Mouse (Mus musculus) testis, adult 2 months (tissue): ENCODE measurements around the gene Cdkl2. TPM values are rescaled to one million over a fixed set of nuclear protein-coding genes. Genes with fewer than 3 reads are reported as not detected.

ENCODE experiments used
- H3K27ac ChIP-seq: fragments of 200-500 bp; 2 replicates; pipeline ENCODE4 v1.5.1; 2012; ENCODE audit warnings: low read depth, low read length; ENCODE audit not compliant: control insufficient read depth, insufficient read depth
- H3K27me3 ChIP-seq: fragments of 200-500 bp; 2 replicates; pipeline ENCODE4 v1.6.1; 2012; ENCODE audit warnings: mild to moderate bottlenecking, low read length, moderate library complexity; ENCODE audit not compliant: control insufficient read depth, insufficient read depth
- H3K36me3 ChIP-seq: fragments of 200-500 bp; 2 replicates; pipeline ENCODE4 v1.6.1; 2012; ENCODE audit warnings: mild to moderate bottlenecking, low read length; ENCODE audit not compliant: control insufficient read depth, insufficient read depth
- H3K4me1 ChIP-seq: fragments of 200-500 bp; 2 replicates; pipeline ENCODE4 v1.6.1; 2012; ENCODE audit warnings: low read length; ENCODE audit not compliant: control insufficient read depth, insufficient read depth
- H3K4me3 ChIP-seq: fragments of 200-500 bp; 2 replicates; pipeline ENCODE4 v1.5.1; 2012; ENCODE audit warnings: low read depth, mild to moderate bottlenecking, low read length, moderate library complexity, mixed read lengths; ENCODE audit not compliant: control insufficient read depth
- CTCF ChIP-seq: fragments of 200-500 bp; IDR thresholded peaks from 2 replicates; pipeline ENCODE4 v1.5.1; 2012; ENCODE audit warnings: low read depth, mild to moderate bottlenecking, inconsistent platforms, low read length, moderate library complexity; ENCODE audit not compliant: control insufficient read depth, insufficient read depth, insufficient replicate concordance
- POLR2A ChIP-seq: fragments of 200-500 bp; IDR thresholded peaks from 2 replicates; pipeline ENCODE4 v1.6.1; 2012; ENCODE audit warnings: low read depth, mild to moderate bottlenecking, inconsistent platforms, low read length, moderate library complexity; ENCODE audit not compliant: control insufficient read depth
- polyA plus RNA-seq: library from polyadenylated mRNA; depleted of rRNA; stranded (reverse); fragments of >200 nt; gene quantifications from 2 replicates; pipeline ENCODE4 v1.2.3, GENCODE M21; 2012

The Cdkl2 gene
- polyA plus RNA-seq, 1 experiment = 28.8 TPM

- H3K27me3 ChIP-seq = no peaks in the 10 kb centered on the region
- no peaks in the 10 kb centered on the region; the same call in 1 of the 2 replicates for H3K4me1 ChIP-seq
Observed at GRCm38 (mm10) chr5:92042377-92043348, 1.0 kb downstream of the Cdkl2 start.

GRCm38 (mm10) chr5:92019960-92020359 is 23.7 kb downstream of the Cdkl2 start:
- Histone ChIP-seq H3K36me3 (peaks cover 4% of the 10 kb centered on the region), H3K27me3 (no peaks in the 10 kb centered on the region), H3K27ac (no peak overlapping the region), H3K4me1 (no peaks in the 10 kb centered on the region), H3K4me3 (no peak overlapping the region)
- TF ChIP-seq CTCF = no peak
- TF ChIP-seq POLR2A = no peak

More at GRCm38 (mm10) chr5:92042377-92043348, 1.0 kb downstream of the Cdkl2 start:
- Histone ChIP-seq H3K36me3 (no peaks in the 10 kb centered on the region), H3K27ac (peak overlapping the region; percentile 91), H3K4me3 (peak overlapping the region; percentile 97)
- peak; percentile 74; the same call in 1 of the 2 replicates for TF ChIP-seq POLR2A
- no peak for TF ChIP-seq CTCF

GRCm38 (mm10) chr5:92011756-92012155 is 31.9 kb downstream of the Cdkl2 start:
- Histone ChIP-seq H3K27ac (no peak overlapping the region), H3K36me3 (peaks cover 2% of the 10 kb centered on the region; the same call in 1 of the 2 replicates), H3K4me3 (no peak overlapping the region), H3K4me1 (no peaks in the 10 kb centered on the region), H3K27me3 (no peaks in the 10 kb centered on the region)
- no peak for TF ChIP-seq POLR2A
- TF ChIP-seq CTCF = no peak

- Histone ChIP-seq H3K4me1 (no peaks in the 10 kb centered on the region), H3K36me3 (peaks cover 2% of the 10 kb centered on the region; the same call in 1 of the 2 replicates), H3K27me3 (no peaks in the 10 kb centered on the region), H3K27ac (no peak overlapping the region), H3K4me3 (no peak overlapping the region)
- no peak for TF ChIP-seq CTCF
Observed at GRCm38 (mm10) chr5:92009827-92010226, 33.9 kb downstream of the Cdkl2 start.

- H3K27ac ChIP-seq = no peak overlapping the region
- H3K27me3 ChIP-seq = no peaks in the 10 kb centered on the region
- no peak overlapping the region for H3K4me3 ChIP-seq
- H3K36me3 ChIP-seq = no peaks in the 10 kb centered on the region
- TF ChIP-seq CTCF (no peak), POLR2A (no peak)
- no peaks in the 10 kb centered on the region for H3K4me1 ChIP-seq
Observed at GRCm38 (mm10) chr5:92003011-92003410, 40.7 kb downstream of the Cdkl2 start.

GRCm38 (mm10) chr5:92000770-92001169 is 42.9 kb downstream of the Cdkl2 start:
- TF ChIP-seq POLR2A (no peak), CTCF (no peak)
- Histone ChIP-seq H3K27me3 (no peaks in the 10 kb centered on the region), H3K4me1 (no peaks in the 10 kb centered on the region), H3K27ac (no peak overlapping the region), H3K36me3 (no peaks in the 10 kb centered on the region), H3K4me3 (no peak overlapping the region)

- Histone ChIP-seq H3K4me1 (peaks cover 7% of the 10 kb centered on the region), H3K27ac (peak overlapping the region; percentile 71), H3K36me3 (no peaks in the 10 kb centered on the region), H3K4me3 (peak overlapping the region; percentile 69), H3K27me3 (no peaks in the 10 kb centered on the region)
- no peak for TF ChIP-seq CTCF
- peak; percentile 24; the same call in 1 of the 2 replicates for TF ChIP-seq POLR2A
Observed at GRCm38 (mm10) chr5:91994546-91994945, 49.1 kb downstream of the Cdkl2 start.

- Histone ChIP-seq H3K27ac (no peak overlapping the region), H3K4me1 (peaks cover 7% of the 10 kb centered on the region), H3K4me3 (no peak overlapping the region), H3K36me3 (no peaks in the 10 kb centered on the region), H3K27me3 (no peaks in the 10 kb centered on the region)
- TF ChIP-seq POLR2A (no peak), CTCF (no peak)
Observed at GRCm38 (mm10) chr5:91993061-91993460, 50.6 kb downstream of the Cdkl2 start.
